22 mouse cellular contexts compared by ENCODE assay signal in the genomic region with DNA sequence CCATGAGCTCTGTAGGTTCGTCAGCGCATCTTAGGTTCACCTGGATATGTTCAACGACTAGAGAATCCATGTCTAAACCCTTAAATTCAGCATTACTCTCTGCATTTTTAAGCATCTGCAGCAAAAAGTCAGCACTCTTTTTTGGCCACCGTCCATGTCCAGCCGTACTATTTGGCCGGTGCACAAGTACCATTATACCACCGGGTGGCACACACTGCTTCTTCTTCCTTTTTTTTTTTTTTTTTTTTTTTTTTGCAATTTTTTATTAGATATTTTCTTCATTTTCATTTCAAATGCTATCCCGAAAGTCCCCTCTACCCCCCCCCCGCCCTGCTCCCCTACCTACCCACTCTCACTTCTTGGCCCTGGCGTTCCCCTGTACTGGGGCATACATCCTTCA. TPM values are rescaled to one million over a fixed set of nuclear protein-coding genes. Genes with fewer than 3 reads are reported as not detected.
DNase-seq lines count a peak whose midpoint lies in the region; ATAC-seq and TF ChIP-seq lines count a peak whose summit lies in the region.
"Had no signal": no experiment of that assay in that cellular context is flagged by ENCODE, and none has a peak within 500 bp of the region (broad histone marks: within the 10 kb centered on the region; RNA-seq: fewer than 3 reads in every experiment).

No protein-coding gene starts in this region.

- no peaks in the 10 kb centered on the region for H3K9me3 ChIP-seq in MEL (replicated peaks; ENCODE audit: insufficient read depth, low read length)
- no peaks in the 10 kb centered on the region for H3K9me3 ChIP-seq in lung, postnatal 0 days (ENCODE audit: low read length)
- H3K9me3 ChIP-seq: embryonic facial prominence, embryonic 10.5 days; forebrain, embryonic 13.5 days; heart, embryonic 15.5 days; hindbrain, embryonic 13.5 days had no signal

- no peak; a peak in 1 of 6 replicates for TF ChIP-seq CTCF in MEL (IDR thresholded peaks at IDR 0.05 in 2 of 3, conservative IDR thresholded peaks at IDR 0.05 in 1 of 3; ENCODE audit: control insufficient read depth in 1 of 3, insufficient read depth in 1 of 3, low read depth in 2 of 3, low read length in 3 of 3, poor library complexity in 1 of 3, severe bottlenecking in 1 of 3)
- TF ChIP-seq CTCF in lung, postnatal 0 days (IDR thresholded peaks at IDR 0.05): no peak

- H3K27ac ChIP-seq in MEL (ENCODE audit: control insufficient read depth, low read depth, low read length): no peak overlapping the region
- no peak overlapping the region for H3K27ac ChIP-seq in lung, postnatal 0 days (ENCODE audit: low read length)
- H3K27ac ChIP-seq: embryonic facial prominence, embryonic 10.5 days; forebrain, embryonic 13.5 days; heart, adult 2 months; heart, embryonic 15.5 days; hindbrain, embryonic 13.5 days; hindbrain, postnatal 0 days had no signal

- no peak overlapping the region for H3K4me3 ChIP-seq in MEL (ENCODE audit: control insufficient read depth in 1 of 2, insufficient read depth in 1 of 2, low read depth in 2 of 2, low read length in 2 of 2)
- H3K4me3 ChIP-seq in lung, postnatal 0 days (ENCODE audit: low read depth, low read length): no peak overlapping the region
- H3K4me3 ChIP-seq: embryonic facial prominence, embryonic 10.5 days; forebrain, embryonic 13.5 days; heart, adult 2 months; heart, embryonic 15.5 days; hindbrain, embryonic 13.5 days had no signal

- no peak overlapping the region for H3K9ac ChIP-seq in MEL (ENCODE audit: control insufficient read depth, low read depth, low read length, poor library complexity, severe bottlenecking)
- no peak overlapping the region for H3K9ac ChIP-seq in lung, postnatal 0 days (replicated peaks; ENCODE audit: low read depth)
- H3K9ac ChIP-seq: forebrain, embryonic 13.5 days; forebrain, postnatal 0 days; heart, embryonic 15.5 days; hindbrain, embryonic 13.5 days had no signal

- peak; percentile 5 for DNase-seq in kidney, postnatal 10 days
- DNase-seq in kidney, postnatal 14 days: no peak
- peak; percentile 33 for DNase-seq in testis, postnatal 10 days (ENCODE audit: low spot score)
- DNase-seq in testis, postnatal 14 days (ENCODE audit: low spot score): no peak
- no peak for DNase-seq in MEL (ENCODE audit: low read depth, low spot score)
- no peak for DNase-seq in lung, postnatal 0 days (ENCODE audit: low spot score)
- DNase-seq: adrenal gland, postnatal 14 days; B cell, adult 2 months; cerebellum, adult 11-12 months; cerebellum, adult 9-10 months; cerebellum, postnatal 36 days; forebrain, postnatal 0 days; gastrocnemius, postnatal 14 days; heart, adult 2 months; heart, postnatal 14 days had no signal

- no peaks in the 10 kb centered on the region for H3K27me3 ChIP-seq in MEL (ENCODE audit: control insufficient read depth in 1 of 2, insufficient read depth in 2 of 2, low read length in 2 of 2)
- H3K27me3 ChIP-seq in lung, postnatal 0 days (replicated peaks; ENCODE audit: insufficient read depth, low read length): no peaks in the 10 kb centered on the region
- H3K27me3 ChIP-seq: forebrain, embryonic 13.5 days; heart, embryonic 15.5 days; hindbrain, embryonic 13.5 days had no signal

- no peak for TF ChIP-seq RAD21 in MEL (IDR thresholded peaks at IDR 0.05; ENCODE audit: low read depth, low read length)

- no peaks in the 10 kb centered on the region for H3K4me1 ChIP-seq in MEL (ENCODE audit: control insufficient read depth in 1 of 2, insufficient read depth in 2 of 2, low read length in 2 of 2)
- H3K4me1 ChIP-seq in lung, postnatal 0 days (ENCODE audit: insufficient read depth, low read depth, low read length): no peaks in the 10 kb centered on the region
- H3K4me1 ChIP-seq: embryonic facial prominence, embryonic 10.5 days; forebrain, embryonic 13.5 days; heart, embryonic 15.5 days; hindbrain, embryonic 13.5 days had no signal

- ATAC-seq in lung, postnatal 0 days: no peak
- ATAC-seq: CD4-positive, CD25-positive, alpha-beta regulatory T cell, adult 4 months; forebrain, embryonic 13.5 days; forebrain, postnatal 0 days; hindbrain, postnatal 0 days had no signal

- H3K79me2 ChIP-seq in MEL (ENCODE audit: control insufficient read depth, insufficient read depth, low read length, poor library complexity): no peaks in the 10 kb centered on the region

- no peaks in the 10 kb centered on the region for H3K36me3 ChIP-seq in MEL (ENCODE audit: control insufficient read depth in 1 of 2, insufficient read depth in 2 of 2, low read length in 2 of 2)
- no peaks in the 10 kb centered on the region for H3K36me3 ChIP-seq in lung, postnatal 0 days (ENCODE audit: insufficient read depth, low read length)
- H3K36me3 ChIP-seq: embryonic facial prominence, embryonic 10.5 days; heart, embryonic 15.5 days; hindbrain, embryonic 13.5 days had no signal

- no peak for TF ChIP-seq POLR2A in MEL (IDR thresholded peaks at IDR 0.05; ENCODE audit: control insufficient read depth in 1 of 2, insufficient read depth in 1 of 2, low read depth in 1 of 2, low read length in 2 of 2, poor library complexity in 1 of 2)

- no peak for TF ChIP-seq EP300 in MEL (IDR thresholded peaks at IDR 0.05; ENCODE audit: low read depth in 1 of 2, low read length in 2 of 2)
- TF ChIP-seq EP300 in lung, postnatal 0 days (IDR thresholded peaks at IDR 0.05): no peak

- WGBS in lung, postnatal 0 days: 78% methylated on average over 10 of the region's 10 CpGs

- H3K4me2 ChIP-seq in lung, postnatal 0 days (replicated peaks; ENCODE audit: low read depth, low read length): no peak overlapping the region
- H3K4me2 ChIP-seq: forebrain, embryonic 13.5 days; heart, embryonic 11.5 days; heart, embryonic 15.5 days; hindbrain, embryonic 13.5 days had no signal

TF ChIP-seq in MEL, 35 proteins besides CTCF, POLR2A, EP300 and RAD21:
- TF ChIP-seq ZNF384 (IDR thresholded peaks at IDR 0.05; ENCODE audit: low read depth, low read length): peak; percentile 56
- TF ChIP-seq ELF1 (IDR thresholded peaks at IDR 0.05; ENCODE audit: low read depth, low read length): no peak

RNA-seq across cellular contexts. Expression of a gene that starts 47.2 kb away (rescaled TPM):
- total RNA-seq in MEL (2012; rRNA removed): 0.92 and 0.98 TPM in 2 replicates
- under 1 TPM in 1 of 2 experiments, not detected in 1; 0.56 TPM for polyA plus RNA-seq in MEL (2012; ENCODE audit: insufficient read depth in 1 of 2, insufficient read length in 2 of 2, low read depth in 1 of 2, low replicate concordance in 2 of 2, missing spikeins in 1 of 2)
- 14.6 and 17.2 TPM in 2 replicates for polyA plus RNA-seq in lung, postnatal 0 days (2015; fragmentation: Nextera tagmentation; extraction: Ambion mirVana)
- polyA plus RNA-seq: CD4-positive, CD25-positive, alpha-beta regulatory T cell, adult 4 months had no signal

Comparison
In these comparisons a context has a peak if more than half of its experiments do, and no peak if none do; other contexts are left out.
1. DNase-seq: peak in kidney, postnatal 10 days (single experiment) and testis, postnatal 10 days (single experiment); none in kidney, postnatal 14 days (single experiment), testis, postnatal 14 days (single experiment), MEL (single experiment) and lung, postnatal 0 days (single experiment).
2. RNA of a gene that starts 47.2 kb away (polyA plus RNA-seq): 14.6 to 17.2 TPM in lung, postnatal 0 days; 0.56 TPM in MEL; every median in the first group is over 10 times any median in the second.